Mouse (Mus musculus) heart, adult 2 months (tissue): ENCODE measurements at regions not wholly inside any gene's neighbourhood (a gene's known extent, or its start where the extent isn't known, plus 50 kb on each side); places are given as distances from the start of the nearest gene placed in this dataset.

Source experiments
- CTCF ChIP-seq: fragments of 200-600 bp; IDR thresholded peaks from 2 replicates; pipeline ENCODE4 v1.8.1; 2022; ENCODE audit warnings: antibody characterized with exemption, mild to moderate bottlenecking, moderate library complexity
- EP300 ChIP-seq: fragments of 200-500 bp; IDR thresholded peaks from 2 replicates; pipeline ENCODE4 v1.6.1; 2011; ENCODE audit warnings: low read depth, low read length, control low read depth; ENCODE audit not compliant: insufficient read depth
- POLR2A ChIP-seq: fragments of 200-500 bp; IDR thresholded peaks from 2 replicates; pipeline ENCODE4 v1.6.1; 2011; ENCODE audit warnings: mild to moderate bottlenecking, low read depth, low read length, control low read depth; ENCODE audit not compliant: insufficient read depth

GRCm38 (mm10) chr8:35211506-35212452 is 553.8 kb upstream of the Gm19410 start:
- TF ChIP-seq CTCF (no peak), POLR2A (no peak), EP300 (no peak)
